Mouse (Mus musculus): Measurements from ENCODE around the gene Psmc6. TPM values are rescaled to one million over a fixed set of nuclear protein-coding genes. Genes with fewer than 3 reads are reported as not detected.

The Psmc6 gene
- polyA plus RNA-seq, 1 experiment from 2014 or later = 247 TPM

- Histone ChIP-seq H3K4me1 (ENCODE audit: control insufficient read depth, insufficient read depth, low read length) (peaks cover 5% of the 10 kb centered on the region), H3K36me3 (ENCODE audit: control insufficient read depth, insufficient read depth, low read length) (no peaks in the 10 kb centered on the region), H3K27me3 (ENCODE audit: control insufficient read depth, insufficient read depth, low read length) (no peaks in the 10 kb centered on the region), H3K27ac (ENCODE audit: low read depth, low read length) (no peak overlapping the region), H3K4me3 (ENCODE audit: low read depth, low read length) (peak overlapping the region; percentile 87; the same call in 1 of the 2 replicates), H3K9ac (ENCODE audit: low read length) (no peak overlapping the region), H3K9me3 (ENCODE audit: control insufficient read depth, low read length) (no peaks in the 10 kb centered on the region), H3K4me2 (ENCODE audit: low read depth) (peak overlapping the region; percentile 79)
- 83% methylated on average over 5 of the region's 5 CpGs for whole genome bisulfite sequencing
- ATAC-seq (ENCODE audit: insufficient read depth, low FRiP score, low TSS enrichment) = no peak
- no peak for DNase-seq (ENCODE audit: low spot score)
Measured at GRCm38 (mm10) chr14:45316927-45317326, 12.7 kb upstream of the Psmc6 start.

GRCm38 (mm10) chr14:45317921-45318411, 11.6 kb upstream of the Psmc6 start:
- no peak; the same call in 1 of the 2 replicates for ATAC-seq (ENCODE audit: insufficient read depth, low FRiP score, low TSS enrichment)
- Histone ChIP-seq H3K4me3 (ENCODE audit: low read depth, low read length) (peak overlapping the region; percentile 87), H3K4me1 (ENCODE audit: control insufficient read depth, insufficient read depth, low read length) (peaks cover 5% of the 10 kb centered on the region), H3K27me3 (ENCODE audit: control insufficient read depth, insufficient read depth, low read length) (no peaks in the 10 kb centered on the region), H3K27ac (ENCODE audit: low read depth, low read length) (peak overlapping the region; percentile 63), H3K9me3 (ENCODE audit: control insufficient read depth, low read length) (no peaks in the 10 kb centered on the region), H3K9ac (ENCODE audit: low read length) (peak overlapping the region; percentile 92), H3K36me3 (ENCODE audit: control insufficient read depth, insufficient read depth, low read length) (no peaks in the 10 kb centered on the region), H3K4me2 (ENCODE audit: low read depth) (peak overlapping the region; percentile 79)
- no peak for DNase-seq (ENCODE audit: low spot score)
- under 1% methylated on average over 38 of the region's 38 CpGs for WGBS

GRCm38 (mm10) chr14:45318426-45319236, 11.0 kb upstream of the Psmc6 start, which contains the start of gene Ero1l:
Ero1l (minus strand) TSS chr14:45318771.
- Histone ChIP-seq H3K4me2 (ENCODE audit: low read depth) (peak within 1 kb of the TSS; percentile 79), H3K27ac (ENCODE audit: low read depth, low read length) (peak within 1 kb of the TSS; percentile 63), H3K36me3 (ENCODE audit: control insufficient read depth, insufficient read depth, low read length) (no peaks in the 10 kb centered on the region), H3K4me3 (ENCODE audit: low read depth, low read length) (peak within 1 kb of the TSS; percentile 87), H3K4me1 (ENCODE audit: control insufficient read depth, insufficient read depth, low read length) (peaks cover 5% of the 10 kb centered on the region), H3K9ac (ENCODE audit: low read length) (peak within 1 kb of the TSS; percentile 92), H3K9me3 (ENCODE audit: control insufficient read depth, low read length) (no peaks in the 10 kb centered on the region), H3K27me3 (ENCODE audit: control insufficient read depth, insufficient read depth, low read length) (no peaks in the 10 kb centered on the region)
- DNase-seq (ENCODE audit: low spot score) (peak; percentile 89), ATAC-seq (ENCODE audit: insufficient read depth, low FRiP score, low TSS enrichment) (peak; percentile 95)
- WGBS = 3% methylated on average over 32 of the region's 74 CpGs

GRCm38 (mm10) chr14:45319237-45319610, 10.4 kb upstream of the Psmc6 start:
- Histone ChIP-seq H3K36me3 (ENCODE audit: control insufficient read depth, insufficient read depth, low read length) (no peaks in the 10 kb centered on the region), H3K27me3 (ENCODE audit: control insufficient read depth, insufficient read depth, low read length) (no peaks in the 10 kb centered on the region), H3K4me1 (ENCODE audit: control insufficient read depth, insufficient read depth, low read length) (peaks cover 5% of the 10 kb centered on the region), H3K4me3 (ENCODE audit: low read depth, low read length) (no peak overlapping the region), H3K4me2 (ENCODE audit: low read depth) (no peak overlapping the region; the same call in 1 of the 2 replicates), H3K9ac (ENCODE audit: low read length) (no peak overlapping the region), H3K27ac (ENCODE audit: low read depth, low read length) (no peak overlapping the region), H3K9me3 (ENCODE audit: control insufficient read depth, low read length) (no peaks in the 10 kb centered on the region)
- 72% methylated on average over 3 of the region's 3 CpGs for WGBS
- DNase-seq (ENCODE audit: low spot score) (no peak), ATAC-seq (ENCODE audit: insufficient read depth, low FRiP score, low TSS enrichment) (no peak)

GRCm38 (mm10) chr14:45320111-45320510, 9.5 kb upstream of the Psmc6 start:
- Histone ChIP-seq H3K27me3 (ENCODE audit: control insufficient read depth, insufficient read depth, low read length) (no peaks in the 10 kb centered on the region), H3K4me2 (ENCODE audit: low read depth) (no peak overlapping the region), H3K36me3 (ENCODE audit: control insufficient read depth, insufficient read depth, low read length) (no peaks in the 10 kb centered on the region), H3K4me3 (ENCODE audit: low read depth, low read length) (no peak overlapping the region), H3K4me1 (ENCODE audit: control insufficient read depth, insufficient read depth, low read length) (peaks cover 5% of the 10 kb centered on the region), H3K9me3 (ENCODE audit: control insufficient read depth, low read length) (no peaks in the 10 kb centered on the region), H3K9ac (ENCODE audit: low read length) (no peak overlapping the region), H3K27ac (ENCODE audit: low read depth, low read length) (no peak overlapping the region)
- no peak for ATAC-seq (ENCODE audit: insufficient read depth, low FRiP score, low TSS enrichment)
- WGBS = 80% methylated on average over 4 of the region's 4 CpGs
- DNase-seq (ENCODE audit: low spot score) = no peak

- no peaks in the 10 kb centered on the region for H3K27me3 ChIP-seq (ENCODE audit: control insufficient read depth, insufficient read depth, low read length)
- no peaks in the 10 kb centered on the region for H3K36me3 ChIP-seq (ENCODE audit: control insufficient read depth, insufficient read depth, low read length)
- 87% methylated on average over 3 of the region's 3 CpGs for WGBS
- H3K4me1 ChIP-seq (ENCODE audit: control insufficient read depth, insufficient read depth, low read length) = peaks cover 5% of the 10 kb centered on the region
- no peaks in the 10 kb centered on the region for H3K9me3 ChIP-seq (ENCODE audit: control insufficient read depth, low read length)
- no peak overlapping the region for H3K9ac ChIP-seq (ENCODE audit: low read length)
- DNase-seq (ENCODE audit: low spot score) (no peak), ATAC-seq (ENCODE audit: insufficient read depth, low FRiP score, low TSS enrichment) (no peak)
- H3K4me2 ChIP-seq (ENCODE audit: low read depth) = no peak overlapping the region
- H3K27ac ChIP-seq (ENCODE audit: low read depth, low read length) = no peak overlapping the region
- H3K4me3 ChIP-seq (ENCODE audit: low read depth, low read length) = no peak overlapping the region
Measured at GRCm38 (mm10) chr14:45321067-45321466, 8.5 kb upstream of the Psmc6 start.

GRCm38 (mm10) chr14:45321622-45322021, 8.0 kb upstream of the Psmc6 start:
- peaks cover 5% of the 10 kb centered on the region for H3K4me1 ChIP-seq (ENCODE audit: control insufficient read depth, insufficient read depth, low read length)
- no peak overlapping the region for H3K4me2 ChIP-seq (ENCODE audit: low read depth)
- no peak overlapping the region for H3K4me3 ChIP-seq (ENCODE audit: low read depth, low read length)
- H3K27me3 ChIP-seq (ENCODE audit: control insufficient read depth, insufficient read depth, low read length) = no peaks in the 10 kb centered on the region
- no peak overlapping the region for H3K27ac ChIP-seq (ENCODE audit: low read depth, low read length)
- no peak overlapping the region for H3K9ac ChIP-seq (ENCODE audit: low read length)
- no peaks in the 10 kb centered on the region for H3K36me3 ChIP-seq (ENCODE audit: control insufficient read depth, insufficient read depth, low read length)
- H3K9me3 ChIP-seq (ENCODE audit: control insufficient read depth, low read length) = no peaks in the 10 kb centered on the region
- no peak for ATAC-seq (ENCODE audit: insufficient read depth, low FRiP score, low TSS enrichment)
- DNase-seq (ENCODE audit: low spot score) = no peak
- 83% methylated on average over 5 of the region's 5 CpGs for WGBS

- DNase-seq (ENCODE audit: low spot score) (no peak), ATAC-seq (ENCODE audit: insufficient read depth, low FRiP score, low TSS enrichment) (no peak)
- no peaks in the 10 kb centered on the region for H3K9me3 ChIP-seq (ENCODE audit: control insufficient read depth, low read length)
- H3K4me1 ChIP-seq (ENCODE audit: control insufficient read depth, insufficient read depth, low read length) = peaks cover under 1% of the 10 kb centered on the region
- H3K27me3 ChIP-seq (ENCODE audit: control insufficient read depth, insufficient read depth, low read length) = no peaks in the 10 kb centered on the region
- H3K27ac ChIP-seq (ENCODE audit: low read depth, low read length) = no peak overlapping the region
- WGBS = 87% methylated on average over 2 of the region's 2 CpGs
- H3K9ac ChIP-seq (ENCODE audit: low read length) = no peak overlapping the region
- H3K4me2 ChIP-seq (ENCODE audit: low read depth) = no peak overlapping the region
- no peak overlapping the region for H3K4me3 ChIP-seq (ENCODE audit: low read depth, low read length)
- H3K36me3 ChIP-seq (ENCODE audit: control insufficient read depth, insufficient read depth, low read length) = no peaks in the 10 kb centered on the region
Measured at GRCm38 (mm10) chr14:45322450-45322849, 7.1 kb upstream of the Psmc6 start.

- no peaks in the 10 kb centered on the region for H3K4me1 ChIP-seq (ENCODE audit: control insufficient read depth, insufficient read depth, low read length)
- no peaks in the 10 kb centered on the region for H3K27me3 ChIP-seq (ENCODE audit: control insufficient read depth, insufficient read depth, low read length)
- H3K9ac ChIP-seq (ENCODE audit: low read length) = no peak overlapping the region
- no peak overlapping the region for H3K4me3 ChIP-seq (ENCODE audit: low read depth, low read length)
- H3K27ac ChIP-seq (ENCODE audit: low read depth, low read length) = no peak overlapping the region
- 90% methylated on average over 3 of the region's 3 CpGs for WGBS
- H3K4me2 ChIP-seq (ENCODE audit: low read depth) = no peak overlapping the region
- DNase-seq (ENCODE audit: low spot score) = no peak
- ATAC-seq (ENCODE audit: insufficient read depth, low FRiP score, low TSS enrichment) = no peak
- H3K9me3 ChIP-seq (ENCODE audit: control insufficient read depth, low read length) = no peaks in the 10 kb centered on the region
- H3K36me3 ChIP-seq (ENCODE audit: control insufficient read depth, insufficient read depth, low read length) = no peaks in the 10 kb centered on the region
Measured at GRCm38 (mm10) chr14:45323320-45323719, 6.3 kb upstream of the Psmc6 start.

Measured in neural tube, embryonic 11.5 days (tissue).